Mouse (Mus musculus) layer of hippocampus, postnatal 14 days (tissue): Measurements from ENCODE around the gene Homer2. TPM values are rescaled to one million over a fixed set of nuclear protein-coding genes. Genes with fewer than 3 reads are reported as not detected.

Source experiments
- DNase-seq, 2 experiments: peaks; one replicate each; pipeline ENCODE4 v3.0.0; 2021 to 2022; ENCODE audit warnings: low spot score in 2 of 2, mixed read lengths in 1 of 2
- total RNA-seq, 2 experiments: library from RNA; stranded (reverse); gene quantifications; 2 replicates each; pipeline ENCODE4 v1.2.3; 2021

Gene Homer2
- total RNA-seq, 2 experiments from 2014 or later = 96.9 to 104 TPM

DNA sequence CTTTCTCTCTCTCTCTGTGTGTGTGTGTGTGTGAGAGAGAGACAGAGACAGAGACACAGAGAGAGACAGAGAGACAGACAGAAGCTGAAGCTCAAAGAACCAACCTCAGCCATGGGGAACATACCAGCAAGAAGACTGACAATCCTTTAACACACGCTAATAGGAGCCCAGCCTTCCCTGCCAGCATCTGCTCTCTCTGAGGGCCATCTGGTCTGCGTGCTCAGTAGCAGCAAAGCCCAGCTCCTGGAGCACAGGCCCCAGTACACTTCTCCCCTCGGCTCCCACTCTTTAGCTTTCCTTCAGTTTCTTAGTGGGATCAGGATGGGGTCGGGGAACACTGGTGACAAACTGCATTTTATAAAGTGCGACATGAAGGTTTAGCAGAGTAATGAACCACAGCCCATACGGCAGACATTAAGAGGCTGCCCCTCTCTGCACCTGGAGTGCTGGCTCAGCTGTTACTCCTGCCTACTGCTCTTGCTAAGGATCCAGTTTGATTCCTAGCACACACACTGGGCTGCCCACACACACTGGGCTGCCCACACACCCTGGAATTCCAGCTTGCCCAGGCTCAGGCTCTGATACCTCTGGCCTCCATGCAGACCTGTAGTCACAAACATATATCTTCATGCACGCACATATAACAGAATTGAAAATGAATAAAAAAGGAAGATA is 141.8 kb downstream of the Homer2 start:
- peak; percentile 26 to 48 for DNase-seq

DNA sequence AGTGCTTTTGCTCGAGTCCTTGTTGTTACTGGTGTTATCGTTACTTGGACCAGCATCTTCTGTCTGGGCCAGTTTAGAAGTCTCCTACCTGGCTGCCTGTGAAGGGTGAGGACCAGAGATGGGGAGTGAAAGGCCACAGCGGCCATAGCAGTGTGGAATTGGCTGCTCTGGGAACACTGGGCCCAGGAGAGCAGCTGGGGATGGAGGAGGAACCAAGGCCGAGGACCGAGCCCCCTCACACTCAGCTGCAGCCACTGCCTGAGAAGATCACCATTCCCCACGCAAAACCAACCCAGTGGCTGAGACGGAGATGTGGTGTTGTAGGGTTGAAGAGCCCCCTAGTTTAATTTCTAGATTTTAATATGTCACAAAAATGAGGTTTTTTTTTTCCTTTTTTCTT is 142.6 kb downstream of the Homer2 start:
- DNase-seq = no peak

GRCm38 (mm10) chr7:81563506-81564015 is 143.8 kb downstream of the Homer2 start:
- DNase-seq = no peak

DNA sequence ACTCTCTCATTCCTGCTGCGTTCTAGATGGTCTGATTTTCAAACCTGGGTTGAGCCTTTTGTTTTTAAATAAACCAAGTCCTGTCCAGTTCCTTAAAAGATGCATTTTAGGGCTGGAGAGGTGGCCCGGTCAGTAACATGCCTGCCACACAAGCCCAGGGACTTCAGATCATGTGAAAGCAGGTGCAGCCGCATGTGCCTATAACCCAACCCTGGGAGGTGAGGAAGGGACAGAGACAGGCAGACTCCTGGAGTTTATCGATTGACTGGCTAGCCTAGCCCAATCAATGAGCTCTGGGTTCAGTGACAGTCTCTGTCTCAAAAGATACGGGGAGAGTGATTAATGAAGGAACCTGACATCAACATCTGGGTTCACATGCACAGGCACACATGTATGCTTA is 146.1 kb downstream of the Homer2 start:
- no peak for DNase-seq

DNA sequence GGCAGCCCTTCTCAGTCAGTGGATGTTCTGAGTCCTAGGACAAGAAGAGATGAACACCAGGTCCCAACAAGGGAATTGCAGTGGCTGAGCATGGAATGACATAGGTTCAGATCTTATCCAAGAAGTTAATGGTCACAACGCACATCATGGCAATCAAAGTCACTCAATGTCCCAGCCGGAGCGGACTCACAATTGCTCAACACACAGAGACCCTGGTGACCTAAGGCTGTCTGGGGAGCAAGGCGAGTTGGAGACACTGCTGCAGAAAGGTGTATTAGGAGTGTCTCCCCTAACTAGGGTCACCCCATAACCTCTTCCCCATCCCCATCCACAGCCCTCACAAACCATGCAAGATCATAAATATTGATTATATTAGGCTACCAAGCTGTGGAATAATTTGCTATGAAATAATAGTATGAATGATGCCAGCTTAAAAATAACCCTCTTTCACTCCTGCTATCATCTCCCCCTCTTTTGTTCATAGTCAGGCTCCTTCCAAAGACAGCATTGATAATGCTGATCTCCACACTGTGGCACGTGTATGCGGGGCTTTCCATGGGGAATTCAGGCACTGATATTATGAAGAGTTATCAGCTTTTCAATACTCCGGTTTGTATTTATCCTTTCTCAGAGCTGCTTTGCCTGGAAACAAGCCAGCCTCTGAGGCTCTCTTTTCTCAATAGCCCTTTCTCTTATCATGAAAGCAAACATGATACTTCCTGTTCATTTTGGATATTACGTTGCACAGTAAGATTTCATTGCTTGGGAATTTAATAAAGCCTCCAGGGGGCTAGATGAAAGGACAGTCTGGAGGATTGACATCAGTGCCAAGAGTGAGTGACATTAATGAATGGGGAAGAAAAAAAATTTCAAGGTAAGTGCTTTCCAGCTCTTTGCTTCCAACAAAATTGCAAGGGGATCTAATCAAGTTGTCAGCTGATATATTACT is 147.0 kb downstream of the Homer2 start:
- DNase-seq = no peak

DNA sequence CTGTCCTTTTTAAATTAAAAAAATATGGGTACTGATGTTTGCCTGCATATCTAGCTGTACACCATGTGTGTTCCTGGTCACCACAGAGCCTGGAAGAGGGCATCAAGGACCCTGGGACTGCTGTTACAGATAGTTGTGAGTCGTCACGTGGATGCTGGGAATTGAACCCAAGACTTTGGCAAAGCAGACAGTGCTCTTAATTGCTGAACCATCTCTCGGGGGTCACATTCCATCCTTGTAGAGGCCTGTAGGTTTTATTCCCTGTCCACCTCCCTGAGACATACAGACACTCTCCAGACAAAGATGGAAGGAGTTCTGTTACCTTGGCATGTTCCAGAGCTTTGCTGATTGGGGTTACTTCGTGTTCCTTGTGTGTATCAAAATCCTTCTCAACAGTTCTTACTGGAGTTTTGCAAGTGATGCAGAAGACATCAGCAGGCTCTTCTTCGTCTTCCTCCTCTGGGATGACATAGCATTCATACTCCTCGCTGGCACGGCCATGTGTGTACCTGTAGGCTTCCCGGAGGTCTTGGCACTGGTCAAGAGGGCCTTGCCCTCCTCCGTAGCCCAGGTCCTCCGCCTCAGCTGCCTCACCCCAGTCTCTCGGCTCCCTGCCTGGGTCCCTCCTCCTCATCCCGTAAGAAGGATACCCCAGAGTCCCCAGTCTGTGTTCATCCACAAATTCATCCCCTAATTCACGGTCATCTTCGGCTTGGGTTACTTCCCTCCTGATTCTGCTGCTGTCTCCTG is 147.9 kb downstream of the Homer2 start:
- DNase-seq = no peak

DNA sequence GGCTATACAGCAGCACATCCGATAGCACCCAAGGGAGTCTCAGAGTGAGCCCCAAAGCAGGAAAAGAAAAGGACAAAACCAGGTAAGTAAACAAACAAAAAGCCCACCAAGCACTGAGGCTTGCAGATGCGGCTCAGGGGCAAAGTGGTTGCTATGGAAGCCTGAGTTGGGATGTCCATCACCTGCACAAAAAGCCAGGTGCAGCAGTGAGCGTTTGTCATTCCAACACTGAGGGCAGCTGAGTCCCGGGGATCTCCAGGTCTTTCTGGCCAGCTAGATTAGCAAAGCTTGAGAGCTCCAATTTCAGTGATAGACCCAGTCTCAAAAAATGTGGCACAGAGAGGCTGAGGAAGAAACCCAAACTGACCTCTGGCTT is 149.4 kb downstream of the Homer2 start:
- DNase-seq = no peak

GRCm38 (mm10) chr7:81557252-81557984 is 149.9 kb downstream of the Homer2 start:
- DNase-seq = no peak

GRCm38 (mm10) chr7:81556839-81557238 is 150.5 kb downstream of the Homer2 start:
- DNase-seq = no peak

DNA sequence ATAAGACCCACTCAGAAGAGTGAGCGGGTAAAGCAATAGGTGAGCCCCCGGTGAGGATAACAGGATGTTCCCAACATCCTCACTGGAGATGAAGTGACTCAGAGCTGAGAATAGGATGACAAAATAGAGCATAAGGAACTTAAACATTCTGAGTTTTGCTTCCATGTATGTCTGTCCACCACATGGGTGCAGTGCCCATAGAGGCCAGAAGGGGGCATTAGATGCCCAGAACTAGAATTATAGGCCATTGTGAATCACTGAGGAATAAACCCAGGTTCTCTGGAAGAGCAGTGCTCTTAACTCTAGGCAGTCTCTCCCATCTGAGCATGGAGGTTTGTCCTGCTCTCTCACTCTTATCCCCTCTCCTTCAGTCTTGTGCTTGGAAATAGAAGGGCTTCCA is 153.0 kb downstream of the Homer2 start:
- peak in 1 of 2 experiments; percentile 40 for DNase-seq

DNA sequence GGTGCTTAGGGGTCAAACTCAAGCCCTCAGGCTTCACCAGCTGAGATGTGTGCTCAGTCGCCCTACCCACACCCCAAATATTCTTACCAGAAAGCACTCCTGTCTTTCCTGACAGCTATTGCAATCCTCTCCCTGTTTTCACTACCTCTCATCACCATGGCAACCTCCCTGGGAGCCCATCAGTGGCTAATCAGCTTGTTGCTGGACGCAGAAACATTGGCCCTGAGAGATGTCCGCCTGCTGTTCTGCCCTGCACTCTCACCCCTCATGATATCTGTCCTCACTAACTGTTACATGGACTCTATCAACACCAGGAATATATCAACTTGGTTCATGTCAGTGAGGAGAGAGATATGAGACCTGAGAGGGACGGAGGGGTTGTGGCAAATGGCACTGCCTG is 153.7 kb downstream of the Homer2 start:
- DNase-seq = no peak

Other genes starting within 250 kb of the Homer2 start
- gene Ap3b2, start 213.6 kb downstream of the Homer2 start, total RNA-seq = 100 to 1,000 TPM; 151 to 159 TPM
- gene BC048679, start 209.2 kb downstream of the Homer2 start, total RNA-seq = not detected
- under 1 TPM; 0.10 to 0.32 TPM for gene Fsd2, start 140.6 kb downstream of the Homer2 start, total RNA-seq
- gene Whamm, start 136.3 kb downstream of the Homer2 start, total RNA-seq = 10 to 100 TPM; 16.0 to 19.7 TPM
- 10 to 100 TPM; 63.1 to 64.2 TPM for gene Ramac, start 55.4 kb upstream of the Homer2 start, total RNA-seq
- gene 3110040N11Rik, start 82.0 kb upstream of the Homer2 start, total RNA-seq = 10 to 100 TPM; 27.5 to 29.4 TPM
- 100 to 1,000 TPM; 108 to 112 TPM for gene Btbd1, start 121.9 kb upstream of the Homer2 start, total RNA-seq
- gene Gm10160, start 148.3 kb upstream of the Homer2 start, total RNA-seq = not detected
- 10 to 100 TPM; 15.8 to 22.9 TPM for gene Tm6sf1, start 151.5 kb upstream of the Homer2 start, total RNA-seq
- gene Hdgfl3, start 226.9 kb upstream of the Homer2 start, total RNA-seq = 10 to 100 TPM; 54.9 to 58.9 TPM